Mouse (Mus musculus) heart, embryonic 16.5 days (tissue): ENCODE results near the gene Slc25a48. TPM values are rescaled to one million over a fixed set of nuclear protein-coding genes. Genes with fewer than 3 reads are reported as not detected.

Experiments
- ATAC-seq: fragments of 200-750 bp; cut with Nextera tagmentation; replicated peaks from 2 replicates; pipeline ENCODE4 v1.8.0; 2017; ENCODE audit warnings: moderate number of reproducible peaks; ENCODE audit not compliant: insufficient read depth, low FRiP score; ENCODE audit errors: extremely low read depth
- H3K27ac ChIP-seq: fragments of 300-500 bp; sonication (generic); 2 replicates; pipeline ENCODE4 v1.5.1; 2014; ENCODE audit warnings: mild to moderate bottlenecking, low read length, control low read depth, moderate library complexity
- H3K27me3 ChIP-seq: fragments of 300-500 bp; sonication (generic); 2 replicates; pipeline ENCODE4 v1.6.1; 2014; ENCODE audit warnings: low read length, mixed read lengths; ENCODE audit not compliant: control insufficient read depth, insufficient read depth
- H3K36me3 ChIP-seq: fragments of 300-500 bp; sonication (generic); 2 replicates; pipeline ENCODE4 v1.6.1; 2014; ENCODE audit not compliant: control insufficient read depth, insufficient read depth
- H3K4me1 ChIP-seq: fragments of 300-500 bp; sonication (generic); 2 replicates; pipeline ENCODE4 v1.6.1; 2014; ENCODE audit warnings: low read length, mixed read lengths; ENCODE audit not compliant: control insufficient read depth, insufficient read depth
- H3K4me2 ChIP-seq: fragments of 300-500 bp; sonication (generic); 2 replicates; pipeline ENCODE4 v1.6.1; 2014; ENCODE audit warnings: low read depth, mild to moderate bottlenecking, control low read depth, low read length
- H3K4me3 ChIP-seq: fragments of 300-500 bp; sonication (generic); 2 replicates; pipeline ENCODE4 v1.5.1; 2014; ENCODE audit warnings: mild to moderate bottlenecking, control low read depth, low read length
- H3K9ac ChIP-seq: fragments of 300-500 bp; sonication (generic); 2 replicates; pipeline ENCODE4 v1.6.1; 2014; ENCODE audit warnings: low read length, control low read depth
- H3K9me3 ChIP-seq: fragments of 300-500 bp; sonication (generic); replicated peaks from 2 replicates; pipeline ENCODE4 v1.6.1; 2016; ENCODE audit warnings: low read length; ENCODE audit not compliant: control insufficient read depth
- WGBS: fragments of 180-500 bp; shearing (Covaris S2); extraction: QIAGEN DNeasy Blood & Tissue Kit; methylation state at CpG from one replicate; pipeline ENCODE4 v1.1.7; 2014; 5-methylcytosine and 5-hydroxymethylcytosine counted together
- polyA plus RNA-seq: library from polyadenylated mRNA; unstranded; fragments of >200 nt; fragmentation: Nextera tagmentation; extraction: Ambion mirVana; gene quantifications from 2 replicates; pipeline ENCODE4 v1.2.1, GENCODE M21; 2015

Gene Slc25a48
- polyA plus RNA-seq, 1 experiment from 2014 or later: 0.13 TPM

DNA sequence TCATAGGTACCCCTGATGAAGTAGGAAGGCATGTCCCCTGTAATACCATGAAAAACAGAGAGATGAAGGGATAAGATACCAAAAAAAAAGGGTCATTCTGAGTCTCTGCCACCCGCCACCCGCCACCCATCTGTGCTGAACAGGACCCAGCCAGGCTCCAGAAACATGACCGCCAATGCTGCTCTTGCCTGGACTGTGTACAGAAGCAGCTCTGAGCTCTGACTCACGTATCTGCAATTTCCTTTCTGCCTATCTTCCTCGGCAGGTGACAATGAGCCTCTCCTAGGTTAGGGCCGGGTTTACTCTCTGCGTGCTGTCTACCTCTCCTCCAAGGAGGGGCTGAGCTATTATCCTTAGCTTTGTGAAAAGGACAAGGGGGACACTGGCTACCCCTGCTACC is 5.3 kb downstream of the Slc25a48 start:
- H3K4me2 ChIP-seq: no peak overlapping the region
- no peak overlapping the region for H3K27ac ChIP-seq
- no peak overlapping the region for H3K9ac ChIP-seq
- WGBS: 57% methylated on average over 7 of the region's 7 CpGs
- ATAC-seq: no peak
- H3K4me1 ChIP-seq: peaks cover 3% of the 10 kb centered on the region; the same call in 1 of the 2 replicates
- H3K36me3 ChIP-seq: no peaks in the 10 kb centered on the region
- H3K27me3 ChIP-seq: peaks cover 25% of the 10 kb centered on the region
- H3K4me3 ChIP-seq: no peak overlapping the region
- no peaks in the 10 kb centered on the region for H3K9me3 ChIP-seq

DNA sequence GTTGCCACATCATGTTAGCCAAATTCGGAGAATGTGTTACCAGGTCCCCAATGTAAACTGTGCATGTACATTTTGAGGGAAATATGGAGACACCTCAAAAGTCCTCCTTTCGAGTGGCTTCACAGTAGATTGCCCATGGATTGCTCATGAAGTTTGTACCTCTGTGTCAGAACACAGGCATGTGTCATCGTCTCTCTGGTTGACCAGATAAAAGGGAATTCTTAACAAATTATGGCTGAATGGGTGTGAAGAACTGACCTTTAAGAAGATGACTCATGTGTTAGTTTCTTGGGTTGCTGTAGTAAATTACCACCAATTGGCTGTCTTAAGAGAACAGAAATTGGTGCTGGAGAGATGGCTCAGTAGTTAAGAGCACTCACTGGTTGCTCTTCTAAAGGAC is 6.0 kb downstream of the Slc25a48 start:
- WGBS: 82% methylated on average over 3 of the region's 3 CpGs
- H3K9me3 ChIP-seq: no peaks in the 10 kb centered on the region
- H3K27me3 ChIP-seq: peaks cover 21% of the 10 kb centered on the region
- H3K9ac ChIP-seq: no peak overlapping the region
- H3K4me2 ChIP-seq: no peak overlapping the region
- no peaks in the 10 kb centered on the region for H3K4me1 ChIP-seq
- no peak overlapping the region for H3K4me3 ChIP-seq
- no peaks in the 10 kb centered on the region for H3K36me3 ChIP-seq
- no peak overlapping the region for H3K27ac ChIP-seq
- ATAC-seq: no peak

DNA sequence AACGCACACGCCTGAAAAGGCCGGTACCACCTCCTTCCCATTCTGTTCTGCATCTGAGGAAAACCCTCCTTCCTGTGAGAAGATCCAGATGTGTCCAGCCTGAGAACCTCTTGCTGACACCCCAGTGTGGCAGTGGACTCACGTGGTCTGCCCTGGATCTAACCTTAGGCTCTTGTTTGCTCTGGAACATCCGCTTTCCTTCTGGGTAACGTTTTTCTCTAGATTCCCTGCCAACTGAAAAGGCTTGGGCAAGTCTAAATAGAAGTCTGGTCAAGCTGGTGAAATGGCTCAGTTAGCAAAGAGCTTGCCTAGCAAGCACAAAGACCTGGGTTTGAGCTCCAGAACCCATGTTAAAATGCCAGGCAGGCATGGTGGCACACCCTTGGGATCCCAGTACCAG is 6.8 kb downstream of the Slc25a48 start:
- Histone ChIP-seq H3K4me2 (no peak overlapping the region), H3K27me3 (peaks cover 12% of the 10 kb centered on the region), H3K4me1 (no peaks in the 10 kb centered on the region), H3K4me3 (no peak overlapping the region), H3K9ac (no peak overlapping the region), H3K27ac (no peak overlapping the region), H3K36me3 (no peaks in the 10 kb centered on the region), H3K9me3 (no peaks in the 10 kb centered on the region)
- WGBS: 78% methylated on average over 6 of the region's 6 CpGs
- no peak for ATAC-seq

DNA sequence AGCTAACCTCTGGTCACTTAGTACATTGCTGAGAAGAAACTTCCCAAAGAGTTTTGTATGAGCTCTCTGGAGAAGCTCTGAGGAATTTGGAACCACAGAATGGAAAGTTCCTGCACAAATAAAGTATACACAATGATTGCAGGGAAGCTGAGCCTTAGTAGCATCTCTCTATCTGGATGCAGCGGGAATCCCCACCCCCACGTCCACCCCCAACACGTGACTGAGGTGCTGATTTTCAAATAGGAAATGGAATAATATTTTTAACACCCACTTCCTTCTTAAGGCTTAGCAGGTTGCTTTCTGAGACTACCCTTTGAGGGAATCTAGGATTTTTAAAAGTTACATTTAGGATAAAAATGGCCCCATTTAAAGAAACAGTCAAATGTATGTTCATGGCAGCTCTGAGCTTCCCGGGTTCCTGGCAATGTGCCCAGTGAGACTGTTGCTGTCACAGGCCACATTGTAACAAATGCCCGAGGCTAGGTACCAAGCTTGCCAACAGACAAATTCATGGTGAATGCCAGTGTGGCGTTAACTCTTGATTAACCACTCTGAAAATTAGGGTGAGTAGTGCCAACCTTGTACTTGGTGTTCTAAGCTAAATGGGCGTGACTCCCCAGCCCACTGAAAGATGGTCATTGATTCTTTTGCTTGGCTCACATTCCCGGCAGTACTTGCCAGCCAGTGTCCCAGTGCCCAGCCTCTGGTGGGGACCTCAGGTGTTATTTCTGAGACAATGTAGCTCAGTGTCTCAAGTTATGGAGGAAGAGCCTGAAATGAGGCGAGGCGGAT is 11.3 kb downstream of the Slc25a48 start:
- no peaks in the 10 kb centered on the region for H3K9me3 ChIP-seq
- 64% methylated on average over 10 of the region's 10 CpGs for WGBS
- ATAC-seq: no peak

DNA sequence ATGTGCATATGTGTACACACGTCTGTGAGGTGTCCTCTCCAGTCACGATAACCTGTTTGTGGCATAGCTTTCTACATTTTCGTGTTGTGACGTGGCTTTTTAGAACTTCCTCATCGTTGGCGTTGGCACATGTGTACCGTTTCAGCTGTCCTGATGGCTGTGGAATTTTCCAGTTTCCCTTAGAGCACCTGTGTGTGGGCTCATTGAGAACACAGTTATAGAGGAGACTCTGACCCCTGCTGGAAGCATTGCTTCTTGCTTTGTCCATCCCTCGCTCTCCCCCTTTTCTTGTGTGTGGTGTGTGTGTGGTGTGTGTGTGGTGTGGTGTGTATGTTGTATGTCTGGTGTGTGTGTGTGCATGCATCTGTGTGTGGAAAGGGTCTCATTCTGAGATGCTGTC is 11.9 kb downstream of the Slc25a48 start:
- no peaks in the 10 kb centered on the region for H3K9me3 ChIP-seq
- H3K9ac ChIP-seq: no peak overlapping the region
- H3K4me3 ChIP-seq: no peak overlapping the region
- H3K27me3 ChIP-seq: peaks cover 3% of the 10 kb centered on the region; the same call in 1 of the 2 replicates
- ATAC-seq: no peak
- no peaks in the 10 kb centered on the region for H3K4me1 ChIP-seq
- H3K36me3 ChIP-seq: no peaks in the 10 kb centered on the region
- 79% methylated on average over 8 of the region's 8 CpGs for WGBS
- H3K27ac ChIP-seq: no peak overlapping the region
- H3K4me2 ChIP-seq: no peak overlapping the region

More for the DNA sequence above, 11.3 kb downstream of the Slc25a48 start:
- H3K27ac ChIP-seq: no peak overlapping the region
- no peaks in the 10 kb centered on the region for H3K4me1 ChIP-seq
- no peak overlapping the region for H3K9ac ChIP-seq
- H3K4me3 ChIP-seq: no peak overlapping the region
- H3K4me2 ChIP-seq: no peak overlapping the region
- peaks cover 3% of the 10 kb centered on the region; the same call in 1 of the 2 replicates for H3K27me3 ChIP-seq
- no peaks in the 10 kb centered on the region for H3K36me3 ChIP-seq

DNA sequence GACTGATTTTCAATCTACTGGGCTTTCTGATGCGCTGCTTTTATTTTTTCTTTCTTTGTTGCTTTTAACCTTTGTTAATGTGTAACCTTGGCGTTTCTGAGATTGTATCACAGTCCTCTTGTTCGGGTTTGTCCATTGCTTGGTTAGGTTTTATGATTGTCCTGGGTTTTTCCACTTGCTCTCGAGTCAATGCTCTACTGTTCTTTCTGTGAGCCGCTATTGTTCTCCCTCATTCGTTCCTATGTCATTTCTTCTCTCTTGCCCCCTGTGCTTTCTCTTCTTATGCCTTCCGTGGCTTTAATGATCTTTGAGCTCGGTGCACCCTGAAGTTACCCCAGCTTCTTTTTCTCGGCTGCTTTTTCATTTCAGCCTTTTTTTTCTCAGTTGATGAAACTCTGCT is 19.8 kb downstream of the Slc25a48 start:
- no peaks in the 10 kb centered on the region for H3K36me3 ChIP-seq
- no peak overlapping the region for H3K4me3 ChIP-seq
- WGBS: 65% methylated on average over 9 of the region's 9 CpGs
- H3K9ac ChIP-seq: no peak overlapping the region
- no peaks in the 10 kb centered on the region for H3K9me3 ChIP-seq
- H3K4me1 ChIP-seq: no peaks in the 10 kb centered on the region
- no peak overlapping the region for H3K4me2 ChIP-seq
- no peak for ATAC-seq
- H3K27ac ChIP-seq: no peak overlapping the region
- 0 out of 2 replicates have a peak, but pooled peaks cover 6% of the 10 kb centered on the region for H3K27me3 ChIP-seq

DNA sequence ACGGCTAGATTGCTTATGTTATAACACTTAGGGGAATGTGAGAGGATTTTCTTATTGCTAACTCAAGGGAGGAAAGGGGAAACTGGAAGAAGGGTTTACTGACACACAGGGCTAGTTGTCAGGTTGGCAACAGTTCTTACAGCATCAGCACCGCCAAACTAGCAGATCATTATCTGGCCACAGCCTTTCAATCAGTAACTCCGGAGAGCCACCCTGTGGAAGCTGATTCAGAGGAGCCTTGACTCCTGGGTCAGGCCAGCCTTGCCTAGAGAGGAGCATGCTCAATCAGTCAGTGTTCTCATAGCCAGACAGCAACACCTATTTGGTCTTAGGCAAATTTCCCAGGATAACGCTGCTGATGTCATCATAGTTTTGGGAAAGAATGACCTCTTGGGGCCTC is 23.3 kb downstream of the Slc25a48 start:
- H3K4me3 ChIP-seq: no peak overlapping the region
- no peak overlapping the region for H3K27ac ChIP-seq
- no peaks in the 10 kb centered on the region for H3K4me1 ChIP-seq
- 64% methylated on average over 4 of the region's 4 CpGs for WGBS
- H3K36me3 ChIP-seq: no peaks in the 10 kb centered on the region
- H3K27me3 ChIP-seq: 0 out of 2 replicates have a peak, but pooled peaks cover 6% of the 10 kb centered on the region
- no peak overlapping the region for H3K9ac ChIP-seq
- no peak for ATAC-seq
- no peaks in the 10 kb centered on the region for H3K9me3 ChIP-seq
- no peak overlapping the region for H3K4me2 ChIP-seq

DNA sequence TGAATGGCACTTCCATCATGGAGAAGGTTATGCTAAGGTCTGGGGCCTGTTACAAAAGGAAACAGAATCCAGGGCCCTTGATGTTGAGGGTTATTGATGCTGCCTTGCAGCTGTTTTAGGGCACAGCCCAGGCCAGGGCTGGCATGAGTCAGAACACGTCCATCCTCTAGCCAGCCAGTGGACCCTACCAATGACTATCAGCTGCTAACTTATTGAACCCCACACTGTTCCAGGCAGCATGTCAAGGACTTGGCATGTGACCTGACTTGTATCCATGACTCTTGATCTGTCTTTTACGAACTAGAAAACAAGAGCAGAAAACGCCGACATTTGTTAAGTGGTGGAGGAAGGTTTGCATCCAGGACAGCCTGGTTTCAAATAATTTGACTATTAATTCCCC is 24.6 kb downstream of the Slc25a48 start:
- ATAC-seq: no peak
- Histone ChIP-seq H3K4me1 (no peaks in the 10 kb centered on the region), H3K9ac (no peak overlapping the region)

DNA sequence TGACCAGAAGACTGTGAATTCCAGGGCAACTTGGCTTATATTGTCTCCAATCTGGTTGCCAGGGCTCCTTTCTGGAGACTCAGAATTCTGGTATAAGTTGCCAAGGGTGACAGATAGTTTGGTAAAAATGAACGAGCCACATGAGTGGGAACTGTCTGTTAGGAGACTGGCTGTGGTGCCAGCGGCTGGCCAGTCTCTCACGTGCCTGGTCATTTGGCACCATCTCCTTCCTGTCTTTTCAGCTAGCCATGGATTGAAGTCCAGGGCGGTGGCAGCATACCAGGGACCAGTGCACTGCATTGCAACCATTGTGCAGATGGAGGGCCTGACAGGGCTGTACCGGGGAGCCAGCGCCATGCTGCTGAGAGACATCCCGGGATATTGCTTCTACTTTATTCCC is 25.1 kb downstream of the Slc25a48 start:
- no peaks in the 10 kb centered on the region for H3K9me3 ChIP-seq
- no peak for ATAC-seq
- 0 out of 2 replicates have a peak, but pooled peaks cover 2% of the 10 kb centered on the region for H3K27me3 ChIP-seq
- H3K4me1 ChIP-seq: no peaks in the 10 kb centered on the region
- H3K9ac ChIP-seq: no peak overlapping the region
- no peak overlapping the region for H3K4me2 ChIP-seq
- H3K4me3 ChIP-seq: no peak overlapping the region
- no peak overlapping the region for H3K27ac ChIP-seq
- WGBS: 82% methylated on average over 7 of the region's 7 CpGs
- H3K36me3 ChIP-seq: no peaks in the 10 kb centered on the region

More for the DNA sequence above, 24.6 kb downstream of the Slc25a48 start:
- H3K4me2 ChIP-seq: no peak overlapping the region
- no peaks in the 10 kb centered on the region for H3K36me3 ChIP-seq
- no peak overlapping the region for H3K4me3 ChIP-seq
- no peaks in the 10 kb centered on the region for H3K9me3 ChIP-seq
- 89% methylated on average over 4 of the region's 4 CpGs for WGBS
- H3K27ac ChIP-seq: no peak overlapping the region
- H3K27me3 ChIP-seq: 0 out of 2 replicates have a peak, but pooled peaks cover 6% of the 10 kb centered on the region
